Mouse (Mus musculus) forebrain, embryonic 10.5 days (tissue): ENCODE measurements around the gene Stk38l. TPM values are rescaled to one million over a fixed set of nuclear protein-coding genes. Genes with fewer than 3 reads are reported as not detected.

Experiments used
- DNase-seq: peaks from one replicate; pipeline ENCODE4 v3.0.0-alpha.2; 2017; ENCODE audit warnings: low spot score; ENCODE audit errors: extremely low spot score
- H3K27ac ChIP-seq: fragments of 300-500 bp; sonication (generic); 2 replicates; pipeline ENCODE4 v1.5.1; 2016; ENCODE audit warnings: mild to moderate bottlenecking
- H3K27me3 ChIP-seq: fragments of 300-500 bp; sonication (generic); 2 replicates; pipeline ENCODE4 v1.6.1; 2016; ENCODE audit warnings: mild to moderate bottlenecking; ENCODE audit not compliant: poor library complexity, severe bottlenecking
- H3K36me3 ChIP-seq: fragments of 300-500 bp; sonication (generic); replicated peaks from 2 replicates; pipeline ENCODE4 v1.6.1; 2016; ENCODE audit warnings: mild to moderate bottlenecking, moderate library complexity
- H3K4me1 ChIP-seq: fragments of 300-500 bp; sonication (generic); 2 replicates; pipeline ENCODE4 v1.6.1; 2016
- H3K4me3 ChIP-seq: fragments of 300-500 bp; sonication (generic); 2 replicates; pipeline ENCODE4 v1.5.1; 2016; ENCODE audit warnings: mild to moderate bottlenecking, moderate library complexity
- H3K9me3 ChIP-seq: fragments of 300-500 bp; sonication (generic); 2 replicates; pipeline ENCODE4 v1.6.1; 2016; ENCODE audit warnings: mild to moderate bottlenecking, moderate library complexity
- WGBS: fragments of 180-500 bp; shearing (Covaris S2); methylation state at CpG from one replicate; pipeline ENCODE4 v1.1.7; 2016; 5-methylcytosine and 5-hydroxymethylcytosine counted together
- polyA plus RNA-seq: library from polyadenylated mRNA; unstranded; fragments of >200 nt; fragmentation: Nextera tagmentation; extraction: Ambion mirVana; gene quantifications from 2 replicates; pipeline ENCODE4 v1.2.1, GENCODE M21; 2016

Stk38l gene
- polyA plus RNA-seq, 1 experiment from 2014 or later, result 22.1 TPM

GRCm38 (mm10) chr6:146795166-146795923, 70.5 kb downstream of the Stk38l start:
- WGBS, result 21% methylated on average over 22 of the region's 22 CpGs
- no peak for DNase-seq
- Histone ChIP-seq H3K4me1 (peaks cover 15% of the 10 kb centered on the region), H3K9me3 (no peaks in the 10 kb centered on the region), H3K27me3 (peaks cover 39% of the 10 kb centered on the region), H3K36me3 (no peaks in the 10 kb centered on the region), H3K27ac (0 out of 2 replicates have a peak overlapping the region, but pooled peaks have one; percentile 80), H3K4me3 (peak overlapping the region; percentile 67)

- Histone ChIP-seq H3K4me1 (peaks cover 15% of the 10 kb centered on the region), H3K9me3 (no peaks in the 10 kb centered on the region), H3K4me3 (peak within 1 kb of the TSS; percentile 67), H3K27ac (peak within 1 kb of the TSS; percentile 80), H3K27me3 (peaks cover 39% of the 10 kb centered on the region), H3K36me3 (no peaks in the 10 kb centered on the region)
- DNase-seq, result peak; percentile 71
- WGBS, result under 1% methylated on average over 36 of the region's 36 CpGs
Observed at GRCm38 (mm10) chr6:146795924-146796545, 71.2 kb downstream of the Stk38l start, which contains the start of gene Arntl2. Gene Arntl2, plus strand, starts transcription at chr6:146796055.

GRCm38 (mm10) chr6:146797446-146797845, 72.7 kb downstream of the Stk38l start:
- H3K4me3 ChIP-seq, result no peak overlapping the region
- H3K27me3 ChIP-seq, result peaks cover 39% of the 10 kb centered on the region
- no peaks in the 10 kb centered on the region for H3K36me3 ChIP-seq
- H3K4me1 ChIP-seq, result peaks cover 15% of the 10 kb centered on the region
- 72% methylated on average over 5 of the region's 5 CpGs for WGBS
- no peak for DNase-seq
- H3K27ac ChIP-seq, result no peak overlapping the region
- no peaks in the 10 kb centered on the region for H3K9me3 ChIP-seq

DNA sequence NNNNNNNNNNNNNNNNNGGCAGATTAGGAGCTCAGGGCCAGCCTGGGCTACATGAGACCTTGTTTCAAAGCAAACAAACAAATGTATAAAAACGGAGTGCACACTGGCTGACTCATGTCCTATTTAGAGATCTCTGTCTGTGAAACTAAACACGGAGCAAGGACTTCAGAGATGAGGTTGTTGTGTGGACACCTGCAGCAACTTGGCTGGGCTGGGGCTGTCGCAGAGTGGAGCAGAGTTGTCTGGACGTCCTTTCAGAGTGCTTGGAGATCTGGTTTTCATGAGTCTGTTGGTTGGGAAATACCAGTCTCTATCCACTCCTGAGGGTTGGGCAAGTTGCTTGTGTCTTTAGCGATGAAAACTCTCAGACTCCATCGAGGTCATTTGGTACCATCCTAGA, 85.2 kb downstream of the Stk38l start:
- H3K27me3 ChIP-seq, result no peaks in the 10 kb centered on the region
- no peaks in the 10 kb centered on the region for H3K9me3 ChIP-seq
- H3K4me3 ChIP-seq, result no peak overlapping the region
- H3K27ac ChIP-seq, result no peak overlapping the region
- 91% methylated on average over 6 of the region's 6 CpGs for WGBS
- H3K36me3 ChIP-seq, result no peaks in the 10 kb centered on the region
- H3K4me1 ChIP-seq, result peaks cover 5% of the 10 kb centered on the region; the same call in 1 of the 2 replicates
- no peak for DNase-seq

- H3K36me3 ChIP-seq, result no peaks in the 10 kb centered on the region
- H3K27ac ChIP-seq, result no peak overlapping the region
- H3K4me3 ChIP-seq, result no peak overlapping the region
- no peaks in the 10 kb centered on the region for H3K4me1 ChIP-seq
- 93% methylated on average over 5 of the region's 5 CpGs for WGBS
- no peaks in the 10 kb centered on the region for H3K9me3 ChIP-seq
- DNase-seq, result no peak
- no peaks in the 10 kb centered on the region for H3K27me3 ChIP-seq
Observed at GRCm38 (mm10) chr6:146813007-146813406, 88.2 kb downstream of the Stk38l start.

- no peaks in the 10 kb centered on the region for H3K36me3 ChIP-seq
- H3K9me3 ChIP-seq, result no peaks in the 10 kb centered on the region
- 90% methylated on average over 29 of the region's 29 CpGs for WGBS
- H3K4me1 ChIP-seq, result no peaks in the 10 kb centered on the region
- no peak overlapping the region for H3K27ac ChIP-seq
- DNase-seq, result no peak
- no peaks in the 10 kb centered on the region for H3K27me3 ChIP-seq
- no peak overlapping the region for H3K4me3 ChIP-seq
Observed at GRCm38 (mm10) chr6:146820177-146820965, 95.6 kb downstream of the Stk38l start.

DNA sequence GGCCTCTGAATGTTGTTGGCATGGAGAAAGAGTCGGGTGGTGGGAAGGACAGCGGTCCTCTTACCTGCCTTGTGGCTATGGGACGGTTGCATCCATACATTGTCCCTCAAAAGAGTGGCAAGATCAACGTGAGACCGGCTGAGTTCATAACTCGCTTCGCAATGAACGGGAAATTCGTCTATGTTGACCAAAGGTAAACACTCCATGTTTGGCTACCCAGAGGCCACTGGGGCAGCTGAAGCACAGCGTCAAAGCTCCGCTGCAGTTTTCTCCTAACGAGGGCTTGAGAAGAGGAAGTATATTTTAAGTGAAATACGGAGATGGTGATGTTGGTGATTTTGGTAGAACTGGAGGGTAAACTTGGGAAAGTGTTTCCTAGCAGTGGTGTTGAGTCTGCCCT, 97.2 kb downstream of the Stk38l start:
- Histone ChIP-seq H3K4me1 (no peaks in the 10 kb centered on the region), H3K4me3 (no peak overlapping the region), H3K27me3 (no peaks in the 10 kb centered on the region), H3K9me3 (no peaks in the 10 kb centered on the region), H3K36me3 (no peaks in the 10 kb centered on the region), H3K27ac (no peak overlapping the region)
- DNase-seq, result no peak
- WGBS, result 94% methylated on average over 13 of the region's 13 CpGs

- Histone ChIP-seq H3K27ac (no peak overlapping the region), H3K27me3 (no peaks in the 10 kb centered on the region), H3K4me3 (no peak overlapping the region), H3K9me3 (no peaks in the 10 kb centered on the region), H3K36me3 (no peaks in the 10 kb centered on the region), H3K4me1 (no peaks in the 10 kb centered on the region)
- DNase-seq, result peak; percentile 73
- 44% methylated on average over 16 of the region's 16 CpGs for WGBS
Observed at GRCm38 (mm10) chr6:146824727-146825486, 100.1 kb downstream of the Stk38l start.

- H3K27me3 ChIP-seq, result no peaks in the 10 kb centered on the region
- no peaks in the 10 kb centered on the region for H3K9me3 ChIP-seq
- no peak overlapping the region for H3K4me3 ChIP-seq
- 69% methylated on average over 1 of the region's 1 CpGs for whole genome bisulfite sequencing
- DNase-seq, result no peak
- H3K36me3 ChIP-seq, result no peaks in the 10 kb centered on the region
- no peaks in the 10 kb centered on the region for H3K4me1 ChIP-seq
- H3K27ac ChIP-seq, result no peak overlapping the region
Observed at GRCm38 (mm10) chr6:146825487-146825773, 100.6 kb downstream of the Stk38l start.

Other genes with a start within 250 kb of the Stk38l start
- gene Itpr2, start 222.8 kb upstream of the Stk38l start, polyA plus RNA-seq, result 3.2 and 4.1 TPM in 2 replicates
- gene Fgfr1op2, start 147.8 kb upstream of the Stk38l start, polyA plus RNA-seq, result 81.8 and 82.8 TPM in 2 replicates
- gene Ints13, start 147.2 kb upstream of the Stk38l start, polyA plus RNA-seq, result 92.7 and 94.3 TPM in 2 replicates
- 128 and 133 TPM in 2 replicates for gene Med21, start 82.4 kb upstream of the Stk38l start, polyA plus RNA-seq
- 25.7 and 28.0 TPM in 2 replicates for gene Tm7sf3, start 82.2 kb upstream of the Stk38l start, polyA plus RNA-seq
- gene Arntl2, start 71.1 kb downstream of the Stk38l start, polyA plus RNA-seq, result 1.4 and 2.2 TPM in 2 replicates
- gene Smco2, start 125.1 kb downstream of the Stk38l start, polyA plus RNA-seq, result not detected in 2 replicates
- 30.0 and 32.5 TPM in 2 replicates for gene Ppfibp1, start 163.5 kb downstream of the Stk38l start, polyA plus RNA-seq
- gene 1700034J05Rik, start 229.4 kb downstream of the Stk38l start, polyA plus RNA-seq, result 0.07 and 0.11 TPM in 2 replicates